Mouse (Mus musculus): Measurements from ENCODE around the gene Bnip1. TPM values are rescaled to one million over a fixed set of nuclear protein-coding genes. Genes with fewer than 3 reads are reported as not detected.
A peak's percentile ranks its signal among the peaks of the same experiment; 100 is the strongest.

Gene Bnip1
- total RNA-seq (2021) (10 to 100 TPM; 28.5 to 28.8 TPM), polyA plus RNA-seq (2012; rRNA removed) (23.7 and 28.8 TPM in 2 replicates)
- long read RNA-seq, transcript Bnip1-201 (6 exons, 1,098 nt) = major isoform, 8 of 12 reads
- long read RNA-seq, partial matches to known transcripts = 0 of 12 reads
- long read RNA-seq, other reads (novel, unspliced or antisense) = 0 of 12 reads

GRCm38 (mm10) chr17:26780750-26781571 lies at the start of gene Bnip1:
Bnip1 (plus strand) TSS chr17:26781066.
- peaks cover 2% of the 10 kb centered on the region for H3K4me1 ChIP-seq (ENCODE audit: control insufficient read depth, insufficient read depth, low read length)
- H3K79me2 ChIP-seq (replicated peaks; ENCODE audit: control insufficient read depth, insufficient read depth, low read length) = no peaks in the 10 kb centered on the region
- H3K27me3 ChIP-seq (ENCODE audit: control insufficient read depth, insufficient read depth, low read length) = no peaks in the 10 kb centered on the region
- DNase-seq = peak; percentile 84 to 88
- peak; percentile 73 for TF ChIP-seq POLR2A (IDR thresholded peaks at IDR 0.05; ENCODE audit: insufficient read depth, low read depth, low read length)
- no peak for TF ChIP-seq CTCF (IDR thresholded peaks at IDR 0.05)
- peak; percentile 72; the same call in 1 of the 2 replicates for TF ChIP-seq EP300 (IDR thresholded peaks at IDR 0.05; ENCODE audit: insufficient read depth, low read depth, low read length)
- H3K9ac ChIP-seq (ENCODE audit: low read depth, low read length) = peak within 1 kb of the TSS; percentile 80
- peak within 1 kb of the TSS; percentile 95 for H3K4me3 ChIP-seq
- H3K36me3 ChIP-seq (ENCODE audit: control insufficient read depth, insufficient read depth, low read length) = peaks cover 2% of the 10 kb centered on the region; the same call in 1 of the 2 replicates
- H3K27ac ChIP-seq = peak within 1 kb of the TSS; percentile 87
- under 1% methylated on average over 42 of the region's 42 CpGs for WGBS
- intact Hi-C loops (cut with DNase I) = no loop called here

GRCm38 (mm10) chr17:26742581-26742980 lies 38.3 kb upstream of the Bnip1 start:
- peaks cover 3% of the 10 kb centered on the region; the same call in 1 of the 2 replicates for H3K36me3 ChIP-seq (ENCODE audit: control insufficient read depth, insufficient read depth, low read length)

GRCm38 (mm10) chr17:26743294-26743693 lies 37.6 kb upstream of the Bnip1 start:
- Histone ChIP-seq H3K4me1 (ENCODE audit: control insufficient read depth, insufficient read depth, low read length) (no peaks in the 10 kb centered on the region), H3K36me3 (ENCODE audit: control insufficient read depth, insufficient read depth, low read length) (peaks cover 3% of the 10 kb centered on the region; the same call in 1 of the 2 replicates), H3K27ac (no peak overlapping the region), H3K9ac (ENCODE audit: low read depth, low read length) (no peak overlapping the region), H3K79me2 (replicated peaks; ENCODE audit: control insufficient read depth, insufficient read depth, low read length) (peaks cover 3% of the 10 kb centered on the region; the same call in 1 of the 2 replicates), H3K27me3 (ENCODE audit: control insufficient read depth, insufficient read depth, low read length) (no peaks in the 10 kb centered on the region), H3K4me3 (no peak overlapping the region)
- no peak for DNase-seq
- intact Hi-C loops (cut with DNase I) = no loop called here
- no peak for TF ChIP-seq CTCF (IDR thresholded peaks at IDR 0.05)
- no peak for TF ChIP-seq POLR2A (IDR thresholded peaks at IDR 0.05; ENCODE audit: insufficient read depth, low read depth, low read length)
- no peak for TF ChIP-seq EP300 (IDR thresholded peaks at IDR 0.05; ENCODE audit: insufficient read depth, low read depth, low read length)
- 61% methylated on average over 1 of the region's 1 CpGs for whole genome bisulfite sequencing

More at GRCm38 (mm10) chr17:26742581-26742980, 38.3 kb upstream of the Bnip1 start:
- Histone ChIP-seq H3K27me3 (ENCODE audit: control insufficient read depth, insufficient read depth, low read length) (no peaks in the 10 kb centered on the region), H3K4me3 (no peak overlapping the region), H3K4me1 (ENCODE audit: control insufficient read depth, insufficient read depth, low read length) (no peaks in the 10 kb centered on the region), H3K79me2 (replicated peaks; ENCODE audit: control insufficient read depth, insufficient read depth, low read length) (peaks cover 3% of the 10 kb centered on the region; the same call in 1 of the 2 replicates), H3K27ac (no peak overlapping the region), H3K9ac (ENCODE audit: low read depth, low read length) (no peak overlapping the region)
- 75% methylated on average over 4 of the region's 4 CpGs for WGBS
- TF ChIP-seq POLR2A (IDR thresholded peaks at IDR 0.05; ENCODE audit: insufficient read depth, low read depth, low read length) (no peak), CTCF (IDR thresholded peaks at IDR 0.05) (no peak), EP300 (IDR thresholded peaks at IDR 0.05; ENCODE audit: insufficient read depth, low read depth, low read length) (no peak)
- no peak for DNase-seq
- intact Hi-C loops (cut with DNase I) = no loop called here

- no peaks in the 10 kb centered on the region for H3K79me2 ChIP-seq (replicated peaks; ENCODE audit: control insufficient read depth, insufficient read depth, low read length)
- intact Hi-C loops (cut with DNase I) = no loop called here
- no peak overlapping the region for H3K27ac ChIP-seq
- no peaks in the 10 kb centered on the region; the same call in 1 of the 2 replicates for H3K36me3 ChIP-seq (ENCODE audit: control insufficient read depth, insufficient read depth, low read length)
- no peak overlapping the region for H3K4me3 ChIP-seq
- no peaks in the 10 kb centered on the region; the same call in none of the 2 replicates for H3K4me1 ChIP-seq (ENCODE audit: control insufficient read depth, insufficient read depth, low read length)
- TF ChIP-seq CTCF (IDR thresholded peaks at IDR 0.05) (no peak), EP300 (IDR thresholded peaks at IDR 0.05; ENCODE audit: insufficient read depth, low read depth, low read length) (no peak), POLR2A (IDR thresholded peaks at IDR 0.05; ENCODE audit: insufficient read depth, low read depth, low read length) (no peak)
- no peak overlapping the region for H3K9ac ChIP-seq (ENCODE audit: low read depth, low read length)
- H3K27me3 ChIP-seq (ENCODE audit: control insufficient read depth, insufficient read depth, low read length) = no peaks in the 10 kb centered on the region
- 74% methylated on average over 3 of the region's 3 CpGs for WGBS
- DNase-seq = no peak
Measured at GRCm38 (mm10) chr17:26749975-26750374, 30.9 kb upstream of the Bnip1 start.

GRCm38 (mm10) chr17:26752297-26752696 lies 28.6 kb upstream of the Bnip1 start:
- peaks cover 5% of the 10 kb centered on the region for H3K36me3 ChIP-seq (ENCODE audit: control insufficient read depth, insufficient read depth, low read length)
- no peaks in the 10 kb centered on the region for H3K27me3 ChIP-seq (ENCODE audit: control insufficient read depth, insufficient read depth, low read length)
- H3K4me1 ChIP-seq (ENCODE audit: control insufficient read depth, insufficient read depth, low read length) = no peaks in the 10 kb centered on the region; the same call in none of the 2 replicates
- DNase-seq = no peak
- H3K79me2 ChIP-seq (replicated peaks; ENCODE audit: control insufficient read depth, insufficient read depth, low read length) = no peaks in the 10 kb centered on the region
- H3K27ac ChIP-seq = no peak overlapping the region
- H3K4me3 ChIP-seq = no peak overlapping the region
- intact Hi-C loops (cut with DNase I) = no loop called here
- H3K9ac ChIP-seq (ENCODE audit: low read depth, low read length) = no peak overlapping the region
- TF ChIP-seq CTCF (IDR thresholded peaks at IDR 0.05) (no peak), POLR2A (IDR thresholded peaks at IDR 0.05; ENCODE audit: insufficient read depth, low read depth, low read length) (no peak), EP300 (IDR thresholded peaks at IDR 0.05; ENCODE audit: insufficient read depth, low read depth, low read length) (no peak)
- WGBS = 59% methylated on average over 1 of the region's 1 CpGs
